Mouse (Mus musculus) limb, embryonic 14.5 days (tissue): ENCODE results near the gene Spag17. TPM values are rescaled to one million over a fixed set of nuclear protein-coding genes. Genes with fewer than 3 reads are reported as not detected.

Experiments used
- ATAC-seq: fragments of 200-750 bp; cut with Nextera tagmentation; 2 replicates; pipeline ENCODE4 v1.8.0; 2017; ENCODE audit warnings: low read depth, moderate number of reproducible peaks, moderate TSS enrichment; ENCODE audit not compliant: low FRiP score
- DNase-seq: peaks from one replicate; pipeline ENCODE4 v3.0.0-alpha.2; 2015; ENCODE audit warnings: low spot score
- H3K27ac ChIP-seq: fragments of 300-500 bp; sonication (generic); replicated peaks from 2 replicates; pipeline ENCODE4 v1.5.1; 2014; ENCODE audit warnings: low read depth, mild to moderate bottlenecking, low read length, moderate library complexity, mixed read lengths
- H3K27me3 ChIP-seq: fragments of 300-500 bp; sonication (generic); 2 replicates; pipeline ENCODE4 v1.6.1; 2014; ENCODE audit warnings: low read length, mixed read lengths; ENCODE audit not compliant: control insufficient read depth, insufficient read depth
- H3K36me3 ChIP-seq: fragments of 300-500 bp; sonication (generic); 2 replicates; pipeline ENCODE4 v1.6.1; 2014; ENCODE audit warnings: mild to moderate bottlenecking, low read length, moderate library complexity, mixed read lengths; ENCODE audit not compliant: control insufficient read depth, insufficient read depth
- H3K4me1 ChIP-seq: fragments of 300-500 bp; sonication (generic); 2 replicates; pipeline ENCODE4 v1.6.1; 2014; ENCODE audit warnings: antibody characterized with exemption, low read length, mixed read lengths; ENCODE audit not compliant: control insufficient read depth, insufficient read depth
- H3K4me2 ChIP-seq: fragments of 300-500 bp; sonication (generic); replicated peaks from 2 replicates; pipeline ENCODE4 v1.6.1; 2014; ENCODE audit warnings: low read depth, mild to moderate bottlenecking, low read length, moderate library complexity; ENCODE audit not compliant: severe bottlenecking
- H3K4me3 ChIP-seq: fragments of 300-500 bp; sonication (generic); replicated peaks from 2 replicates; pipeline ENCODE4 v1.5.1; 2014; ENCODE audit warnings: low read length
- H3K9ac ChIP-seq: fragments of 300-500 bp; sonication (generic); 2 replicates; pipeline ENCODE4 v1.6.1; 2014; ENCODE audit warnings: mild to moderate bottlenecking, low read depth, low read length, moderate library complexity; ENCODE audit not compliant: severe bottlenecking
- H3K9me3 ChIP-seq: fragments of 300-500 bp; sonication (generic); 2 replicates; pipeline ENCODE4 v1.6.1; 2016; ENCODE audit warnings: low read length; ENCODE audit not compliant: control insufficient read depth
- POLR2A ChIP-seq: fragments of 200-500 bp; IDR thresholded peaks from 2 replicates; pipeline ENCODE4 v1.8.0; 2012; ENCODE audit warnings: inconsistent platforms, mild to moderate bottlenecking, moderate library complexity, borderline replicate concordance; ENCODE audit not compliant: insufficient read depth, insufficient read length; ENCODE audit errors: extremely low read depth
- WGBS: fragments of 180-500 bp; shearing (Covaris S2); extraction: QIAGEN DNeasy Blood & Tissue Kit; methylation state at CpG from one replicate; pipeline ENCODE4 v1.1.7; 2014; 5-methylcytosine and 5-hydroxymethylcytosine counted together
- polyA plus RNA-seq, 2 experiments: library from polyadenylated mRNA; depleted of rRNA in 1 of 2; stranded (reverse) in 1 of 2; unstranded in 1 of 2; fragments of >200 nt; fragmentation: Nextera tagmentation in 1 of 2; extraction: Ambion mirVana in 1 of 2; gene quantifications; 2 replicates each; pipeline versions ENCODE4 v1.2.1 to v1.2.3; 2012 to 2014

Spag17 gene
- polyA plus RNA-seq, 2 experiments, result 0.73 to 0.74 TPM

DNA sequence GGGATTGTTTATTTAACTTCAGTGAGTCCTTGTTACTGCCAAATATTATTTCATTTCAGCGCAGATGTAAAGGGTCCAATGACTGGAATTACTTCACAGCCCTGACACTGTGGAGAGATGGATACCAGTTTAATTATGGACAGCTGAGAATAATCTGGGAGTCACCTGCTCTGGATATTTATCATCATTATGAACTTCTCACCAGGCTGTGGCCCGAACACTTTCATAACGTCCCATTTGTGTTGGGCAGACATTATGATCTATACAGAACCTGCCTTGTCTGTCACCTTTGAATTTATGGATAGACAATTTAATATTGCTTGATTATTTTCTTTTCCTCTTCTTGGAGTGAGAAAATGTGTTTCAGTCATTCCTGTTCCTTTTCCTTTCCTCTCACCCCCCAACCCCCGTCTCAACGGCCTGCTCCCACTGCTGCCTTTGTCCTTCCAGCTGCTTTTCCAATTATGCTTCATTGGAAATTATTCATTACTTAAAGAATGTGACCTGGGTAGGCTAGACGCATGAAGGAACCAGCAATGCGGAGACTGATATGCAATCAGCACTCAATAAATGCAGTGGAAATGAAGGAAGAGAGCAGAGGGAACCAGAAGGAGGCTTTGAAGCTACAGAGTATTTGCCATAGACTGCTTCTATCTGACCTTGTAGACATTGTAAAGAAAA lies 74.7 kb downstream of the Spag17 start:
- Histone ChIP-seq H3K4me1 (peaks cover 11% of the 10 kb centered on the region; the same call in 1 of the 2 replicates), H3K27ac (no peak overlapping the region), H3K36me3 (no peaks in the 10 kb centered on the region), H3K4me3 (no peak overlapping the region), H3K4me2 (no peak overlapping the region), H3K9ac (no peak overlapping the region), H3K27me3 (no peaks in the 10 kb centered on the region), H3K9me3 (no peaks in the 10 kb centered on the region)
- no peak for TF ChIP-seq POLR2A
- DNase-seq, result no peak
- WGBS, result 48% methylated on average over 7 of the region's 7 CpGs
- no peak for ATAC-seq

DNA sequence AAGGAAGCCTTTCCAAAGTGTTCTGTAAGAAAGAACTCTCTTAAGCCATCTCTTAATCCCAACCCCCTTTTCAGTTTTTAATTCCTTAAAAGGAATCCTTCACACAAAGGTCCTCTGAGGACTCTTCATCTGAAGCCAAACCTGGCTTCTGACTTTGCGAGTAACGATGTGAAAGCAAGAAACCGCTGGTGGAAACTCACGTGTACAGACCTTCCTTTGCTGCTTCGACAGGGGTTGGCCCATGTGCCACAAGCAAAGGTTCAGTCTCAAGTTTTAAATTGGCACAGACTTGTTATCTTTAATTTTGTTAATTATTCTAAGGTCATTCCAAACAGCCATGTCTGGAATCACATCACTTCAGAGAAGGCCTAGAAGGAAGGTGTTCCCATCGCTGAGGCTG lies 79.1 kb downstream of the Spag17 start:
- Histone ChIP-seq H3K9me3 (no peaks in the 10 kb centered on the region), H3K9ac (no peak overlapping the region), H3K27me3 (peaks cover 4% of the 10 kb centered on the region; the same call in 1 of the 2 replicates), H3K27ac (no peak overlapping the region), H3K36me3 (no peaks in the 10 kb centered on the region), H3K4me1 (peaks cover 26% of the 10 kb centered on the region), H3K4me2 (no peak overlapping the region), H3K4me3 (no peak overlapping the region)
- DNase-seq (no peak), ATAC-seq (no peak)
- 73% methylated on average over 6 of the region's 6 CpGs for WGBS
- no peak for TF ChIP-seq POLR2A

DNA sequence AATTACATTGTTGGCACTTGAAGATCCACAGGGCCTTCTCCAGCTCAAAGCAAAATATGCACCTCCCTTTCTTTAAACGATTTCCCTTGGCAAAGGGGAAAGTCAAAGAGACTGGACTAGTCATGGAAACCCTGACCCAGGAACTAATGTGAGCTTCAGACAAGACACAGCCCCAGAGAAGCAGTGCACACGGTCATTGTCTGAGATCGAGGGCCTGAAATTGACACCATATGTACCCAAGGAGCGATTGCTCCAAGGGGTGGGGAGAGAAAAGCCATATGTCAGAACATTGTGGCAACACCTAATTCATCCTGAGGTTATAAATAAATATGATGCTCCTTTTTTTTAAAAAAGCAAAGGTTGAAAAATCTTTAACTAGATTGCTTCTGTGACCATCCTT lies 80.7 kb downstream of the Spag17 start:
- H3K36me3 ChIP-seq, result no peaks in the 10 kb centered on the region
- H3K27ac ChIP-seq, result no peak overlapping the region
- DNase-seq, result peak; percentile 75
- H3K4me1 ChIP-seq, result peaks cover 20% of the 10 kb centered on the region
- H3K9ac ChIP-seq, result no peak overlapping the region
- H3K4me2 ChIP-seq, result no peak overlapping the region; the same call in 1 of the 2 replicates
- no peak for TF ChIP-seq POLR2A
- H3K4me3 ChIP-seq, result no peak overlapping the region
- ATAC-seq, result peak; percentile 80; the same call in 1 of the 2 replicates
- WGBS, result 15% methylated on average over 4 of the region's 4 CpGs
- H3K9me3 ChIP-seq, result no peaks in the 10 kb centered on the region
- peaks cover 4% of the 10 kb centered on the region; the same call in 1 of the 2 replicates for H3K27me3 ChIP-seq

- Histone ChIP-seq H3K36me3 (no peaks in the 10 kb centered on the region), H3K4me1 (peaks cover 20% of the 10 kb centered on the region), H3K9ac (no peak overlapping the region), H3K27ac (no peak overlapping the region), H3K27me3 (peaks cover 4% of the 10 kb centered on the region; the same call in 1 of the 2 replicates), H3K9me3 (no peaks in the 10 kb centered on the region), H3K4me3 (no peak overlapping the region), H3K4me2 (no peak overlapping the region)
- WGBS, result 18% methylated on average over 2 of the region's 2 CpGs
- ATAC-seq (peak; percentile 37; the same call in 1 of the 2 replicates), DNase-seq (peak; percentile 36)
- no peak for TF ChIP-seq POLR2A
Observed at GRCm38 (mm10) chr3:99966285-99966684, 81.1 kb downstream of the Spag17 start.

- ATAC-seq (no peak), DNase-seq (peak; percentile 40)
Observed at GRCm38 (mm10) chr3:99970766-99971165, 85.6 kb downstream of the Spag17 start.

More at GRCm38 (mm10) chr3:99970766-99971165, 85.6 kb downstream of the Spag17 start:
- Histone ChIP-seq H3K4me3 (no peak overlapping the region), H3K9me3 (no peaks in the 10 kb centered on the region), H3K36me3 (no peaks in the 10 kb centered on the region), H3K4me2 (no peak overlapping the region), H3K27me3 (peaks cover 6% of the 10 kb centered on the region; the same call in 1 of the 2 replicates), H3K9ac (no peak overlapping the region), H3K27ac (no peak overlapping the region), H3K4me1 (peaks cover 8% of the 10 kb centered on the region)
- 31% methylated on average over 5 of the region's 5 CpGs for WGBS
- TF ChIP-seq POLR2A, result no peak
